Mouse (Mus musculus): ENCODE measurements around the gene Prr22. TPM values are rescaled to one million over a fixed set of nuclear protein-coding genes. Genes with fewer than 3 reads are reported as not detected.

The Prr22 gene
- polyA plus RNA-seq, 1 experiment, result 0.16 TPM

DNA sequence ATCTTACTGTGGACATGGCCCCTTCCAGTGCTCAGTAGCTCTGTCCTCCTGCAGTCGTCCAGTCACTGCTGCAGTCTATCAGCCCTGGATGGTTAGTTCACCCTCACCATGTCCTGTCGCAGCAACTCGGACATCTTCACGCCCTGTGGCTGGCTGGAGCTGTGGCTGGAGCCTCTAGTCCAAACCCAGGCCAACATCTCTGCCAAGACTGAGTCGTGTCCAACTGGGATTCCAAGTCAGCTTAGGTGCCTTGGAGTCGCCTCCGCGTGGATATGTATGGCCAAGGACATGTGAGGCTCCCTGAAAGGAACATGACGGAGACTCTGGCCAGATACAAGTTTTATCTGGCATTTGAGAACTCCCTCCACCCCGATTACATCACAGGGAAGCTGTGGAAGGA is 31.8 kb upstream of the Prr22 start:
- Histone ChIP-seq H3K27me3 (ENCODE audit: control insufficient read depth, insufficient read depth, insufficient read length) (peaks cover 72% of the 10 kb centered on the region), H3ac (ENCODE audit: control insufficient read depth, insufficient read length) (no peak overlapping the region), H3K4me3 (no peak overlapping the region), H3K79me2 (ENCODE audit: control insufficient read depth, insufficient read depth) (no peaks in the 10 kb centered on the region), H3K4me2 (ENCODE audit: low read depth) (no peak overlapping the region), H3K36me3 (ENCODE audit: control insufficient read depth, insufficient read depth) (no peaks in the 10 kb centered on the region)
- TF ChIP-seq E2F4 (IDR thresholded peaks at IDR 0.05; ENCODE audit: insufficient read depth) (no peak), POLR2AphosphoS2 (IDR thresholded peaks at IDR 0.05; ENCODE audit: insufficient read length, low read depth) (no peak), CEBPB (IDR thresholded peaks at IDR 0.05; ENCODE audit: insufficient read depth, poor library complexity, severe bottlenecking) (no peak), TCF3 (IDR thresholded peaks at IDR 0.05; ENCODE audit: insufficient read length, low read depth) (no peak), MYOG (IDR thresholded peaks at IDR 0.05; ENCODE audit: control insufficient read depth in 1 of 3, insufficient read depth in 1 of 3, insufficient read length in 2 of 3, low read depth in 2 of 3) (no peak)

DNA sequence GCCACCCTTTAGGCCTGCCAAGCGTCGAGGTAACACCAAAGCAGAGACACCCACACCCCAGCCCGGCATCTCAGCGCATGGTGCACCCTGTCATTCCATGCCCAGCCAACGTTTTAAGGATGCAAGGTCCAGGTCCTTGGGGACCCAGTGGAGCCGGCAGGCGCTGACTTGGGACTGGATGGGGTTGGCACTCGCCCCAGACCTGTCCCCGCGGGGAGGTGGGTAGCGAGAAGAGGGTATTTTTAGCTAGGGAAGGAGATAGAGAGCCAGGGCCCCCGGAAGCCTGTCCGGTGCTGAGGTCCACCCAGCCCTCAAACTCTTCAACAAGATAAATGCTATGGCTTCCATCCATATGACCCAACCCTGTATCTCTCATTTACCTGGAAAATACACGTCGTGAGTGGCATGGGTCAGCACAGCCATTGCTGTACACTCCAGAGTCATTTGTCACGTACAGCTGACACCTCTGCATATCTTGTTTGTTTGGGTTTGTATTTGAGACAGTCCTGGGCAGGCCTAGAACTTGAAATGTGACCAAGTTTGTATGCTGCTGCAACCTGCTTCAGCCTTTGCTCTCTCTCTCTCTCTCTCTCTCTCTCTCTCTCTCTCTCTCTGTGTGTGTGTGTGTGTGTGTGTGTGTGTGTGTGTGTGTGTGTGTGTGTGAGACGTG is 29.8 kb upstream of the Prr22 start:
- no peak overlapping the region for H3ac ChIP-seq (ENCODE audit: control insufficient read depth, insufficient read length)
- H3K79me2 ChIP-seq (ENCODE audit: control insufficient read depth, insufficient read depth), result no peaks in the 10 kb centered on the region
- H3K4me2 ChIP-seq (ENCODE audit: low read depth), result no peak overlapping the region
- peaks cover 63% of the 10 kb centered on the region for H3K27me3 ChIP-seq (ENCODE audit: control insufficient read depth, insufficient read depth, insufficient read length)
- H3K4me3 ChIP-seq, result no peak overlapping the region
- TF ChIP-seq USF1 (IDR thresholded peaks at IDR 0.05; ENCODE audit: low read depth) (no peak), TCF3 (IDR thresholded peaks at IDR 0.05; ENCODE audit: insufficient read length, low read depth) (no peak), SRF (IDR thresholded peaks at IDR 0.05; ENCODE audit: control insufficient read depth, insufficient read length, low read depth) (no peak), TCF12 (IDR thresholded peaks at IDR 0.05; ENCODE audit: insufficient read depth, poor library complexity, severe bottlenecking) (no peak), E2F4 (IDR thresholded peaks at IDR 0.05; ENCODE audit: insufficient read depth) (no peak), CEBPB (IDR thresholded peaks at IDR 0.05; ENCODE audit: insufficient read depth, poor library complexity, severe bottlenecking) (no peak), REST (IDR thresholded peaks at IDR 0.05; ENCODE audit: insufficient read depth, insufficient read length) (no peak), MYOD1 (IDR thresholded peaks at IDR 0.05; ENCODE audit: control insufficient read depth in 1 of 3, insufficient read length in 2 of 3, low read depth in 2 of 3) (no peak), MAX (IDR thresholded peaks at IDR 0.05; ENCODE audit: low read depth) (no peak), POLR2A (IDR thresholded peaks at IDR 0.05; ENCODE audit: insufficient read length, low read depth) (no peak), POLR2AphosphoS2 (IDR thresholded peaks at IDR 0.05; ENCODE audit: insufficient read length, low read depth) (no peak), MYOG (IDR thresholded peaks at IDR 0.05; ENCODE audit: control insufficient read depth in 1 of 3, insufficient read depth in 1 of 3, insufficient read length in 2 of 3, low read depth in 2 of 3) (no peak)
- no peaks in the 10 kb centered on the region for H3K36me3 ChIP-seq (ENCODE audit: control insufficient read depth, insufficient read depth)

GRCm38 (mm10) chr17:56740788-56741160 is 29.3 kb upstream of the Prr22 start:
- no peak overlapping the region for H3K4me2 ChIP-seq (ENCODE audit: low read depth)
- no peak overlapping the region for H3ac ChIP-seq (ENCODE audit: control insufficient read depth, insufficient read length)
- no peak overlapping the region for H3K4me3 ChIP-seq
- no peaks in the 10 kb centered on the region for H3K79me2 ChIP-seq (ENCODE audit: control insufficient read depth, insufficient read depth)
- no peaks in the 10 kb centered on the region for H3K36me3 ChIP-seq (ENCODE audit: control insufficient read depth, insufficient read depth)
- TF ChIP-seq TCF3 (IDR thresholded peaks at IDR 0.05; ENCODE audit: insufficient read length, low read depth) (no peak), POLR2AphosphoS2 (IDR thresholded peaks at IDR 0.05; ENCODE audit: insufficient read length, low read depth) (no peak), USF1 (IDR thresholded peaks at IDR 0.05; ENCODE audit: low read depth) (no peak), MYOD1 (IDR thresholded peaks at IDR 0.05; ENCODE audit: control insufficient read depth in 1 of 3, insufficient read length in 2 of 3, low read depth in 2 of 3) (no peak), POLR2A (IDR thresholded peaks at IDR 0.05; ENCODE audit: insufficient read length, low read depth) (no peak), MYOG (IDR thresholded peaks at IDR 0.05; ENCODE audit: control insufficient read depth in 1 of 3, insufficient read depth in 1 of 3, insufficient read length in 2 of 3, low read depth in 2 of 3) (no peak)
- peaks cover 63% of the 10 kb centered on the region for H3K27me3 ChIP-seq (ENCODE audit: control insufficient read depth, insufficient read depth, insufficient read length)

DNA sequence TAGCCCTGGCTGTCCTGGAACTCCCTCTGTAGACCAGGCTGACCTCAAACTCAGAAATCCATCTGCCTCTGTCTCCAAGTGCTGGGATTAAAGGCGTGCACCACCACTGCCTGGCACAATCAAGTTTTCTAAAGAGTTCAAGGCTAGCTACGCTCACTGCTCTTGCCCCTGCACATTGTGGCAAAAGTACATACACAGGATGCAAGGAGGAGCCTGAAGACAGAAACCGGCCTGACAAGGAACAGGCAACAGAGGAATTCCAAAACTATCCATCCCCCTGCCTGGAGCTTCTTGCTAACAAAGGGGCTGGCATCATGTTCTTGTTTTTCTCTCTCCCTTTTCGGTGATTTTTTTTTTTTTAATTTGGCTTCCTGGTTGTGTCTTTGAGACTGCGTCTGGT is 25.9 kb upstream of the Prr22 start:
- Histone ChIP-seq H3K27me3 (ENCODE audit: control insufficient read depth, insufficient read depth, insufficient read length) (peaks cover 44% of the 10 kb centered on the region), H3K79me2 (ENCODE audit: control insufficient read depth, insufficient read depth) (no peaks in the 10 kb centered on the region), H3ac (ENCODE audit: control insufficient read depth, insufficient read length) (no peak overlapping the region), H3K4me3 (no peak overlapping the region), H3K36me3 (ENCODE audit: control insufficient read depth, insufficient read depth) (no peaks in the 10 kb centered on the region), H3K4me2 (ENCODE audit: low read depth) (no peak overlapping the region)
- TF ChIP-seq MYOG (IDR thresholded peaks at IDR 0.05; ENCODE audit: control insufficient read depth in 1 of 3, insufficient read depth in 1 of 3, insufficient read length in 2 of 3, low read depth in 2 of 3), result no peak
- TF ChIP-seq REST (IDR thresholded peaks at IDR 0.05; ENCODE audit: insufficient read depth, insufficient read length), result no peak
- TF ChIP-seq POLR2AphosphoS2 (IDR thresholded peaks at IDR 0.05; ENCODE audit: insufficient read length, low read depth), result no peak
- no peak for TF ChIP-seq CEBPB (IDR thresholded peaks at IDR 0.05; ENCODE audit: insufficient read depth, poor library complexity, severe bottlenecking)
- no peak for TF ChIP-seq TCF3 (IDR thresholded peaks at IDR 0.05; ENCODE audit: insufficient read length, low read depth)
- TF ChIP-seq POLR2A (IDR thresholded peaks at IDR 0.05; ENCODE audit: insufficient read length, low read depth), result no peak
- TF ChIP-seq SRF (IDR thresholded peaks at IDR 0.05; ENCODE audit: control insufficient read depth, insufficient read length, low read depth), result no peak
- TF ChIP-seq E2F4 (IDR thresholded peaks at IDR 0.05; ENCODE audit: insufficient read depth), result no peak
- TF ChIP-seq MYOD1 (IDR thresholded peaks at IDR 0.05; ENCODE audit: control insufficient read depth in 1 of 3, insufficient read length in 2 of 3, low read depth in 2 of 3), result no peak
- TF ChIP-seq MAX (IDR thresholded peaks at IDR 0.05; ENCODE audit: low read depth), result no peak
- TF ChIP-seq USF1 (IDR thresholded peaks at IDR 0.05; ENCODE audit: low read depth), result no peak
- no peak for TF ChIP-seq TCF12 (IDR thresholded peaks at IDR 0.05; ENCODE audit: insufficient read depth, poor library complexity, severe bottlenecking)
